Mouse (Mus musculus): ENCODE results near the gene Mfsd12. TPM values are rescaled to one million over a fixed set of nuclear protein-coding genes. Genes with fewer than 3 reads are reported as not detected.
A peak's percentile ranks its signal among the peaks of the same experiment; 100 is the strongest.

Gene Mfsd12
- total RNA-seq, 1 experiment from 2014 or later, result 15.2 TPM

DNA sequence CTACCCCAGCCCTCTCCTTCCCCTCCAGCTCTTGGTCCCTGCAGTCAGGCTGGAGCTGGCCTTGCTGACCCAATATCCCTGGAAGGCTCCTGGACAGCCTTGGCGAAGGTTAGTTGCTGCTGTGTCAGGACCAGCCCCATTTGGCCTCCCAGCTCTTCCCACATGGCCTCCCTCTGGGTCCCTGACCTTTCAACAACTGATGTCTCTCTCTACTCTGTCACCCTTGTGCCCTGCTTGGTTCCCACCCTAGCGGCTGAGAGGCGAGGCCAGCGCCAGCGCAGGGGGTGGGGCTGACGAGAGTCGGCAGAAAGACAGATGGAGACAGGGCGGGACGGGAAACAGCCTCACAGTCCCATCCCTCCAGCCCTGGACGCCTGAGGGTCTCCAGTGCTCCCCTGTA lies 28.9 kb upstream of the Mfsd12 start, which contains the start of gene Tbxa2r:
Gene Tbxa2r (plus strand): TSS at position 346 of the 400 bp plus-strand sequence.
- peak; percentile 94 for DNase-seq

- peak; percentile 62 for DNase-seq
Observed at GRCm38 (mm10) chr10:81329194-81329975, 27.9 kb upstream of the Mfsd12 start.

- no peak for DNase-seq
Observed at GRCm38 (mm10) chr10:81330007-81330406, 27.3 kb upstream of the Mfsd12 start.

DNA sequence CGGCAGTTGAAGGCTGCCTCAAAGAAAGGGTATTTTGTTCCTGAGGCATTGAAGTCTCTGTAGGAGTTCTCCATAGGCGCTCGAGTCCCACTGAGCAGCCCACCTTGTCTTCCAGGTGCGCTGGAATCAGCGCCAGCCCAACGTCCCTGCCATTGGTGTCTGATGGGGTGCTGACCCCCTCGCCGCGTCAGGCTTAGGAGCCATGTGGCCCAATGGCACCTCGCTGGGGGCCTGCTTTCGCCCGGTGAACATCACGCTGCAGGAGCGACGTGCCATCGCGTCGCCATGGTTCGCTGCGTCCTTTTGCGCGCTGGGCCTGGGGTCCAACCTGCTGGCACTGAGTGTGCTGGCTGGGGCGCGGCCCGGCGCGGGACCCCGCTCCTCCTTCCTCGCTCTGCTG lies 25.0 kb upstream of the Mfsd12 start:
- no peak for DNase-seq

DNA sequence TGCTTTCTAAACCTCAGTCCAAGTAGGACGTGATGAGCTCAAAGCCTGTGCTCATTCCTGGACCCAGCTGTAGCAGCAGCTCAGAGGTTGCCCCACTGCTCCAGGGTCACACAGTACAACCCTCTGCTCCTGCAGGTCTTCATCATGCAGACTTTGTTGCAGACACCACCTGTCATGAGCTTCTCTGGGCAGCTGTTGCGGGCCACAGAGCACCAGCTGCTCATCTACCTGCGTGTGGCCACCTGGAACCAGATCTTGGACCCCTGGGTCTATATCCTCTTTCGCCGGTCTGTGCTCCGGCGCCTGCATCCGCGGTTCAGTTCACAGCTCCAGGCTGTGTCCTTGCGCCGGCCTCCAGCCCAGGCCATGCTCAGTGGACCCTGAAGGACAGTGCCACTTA lies 23.0 kb upstream of the Mfsd12 start:
- DNase-seq, result no peak

DNA sequence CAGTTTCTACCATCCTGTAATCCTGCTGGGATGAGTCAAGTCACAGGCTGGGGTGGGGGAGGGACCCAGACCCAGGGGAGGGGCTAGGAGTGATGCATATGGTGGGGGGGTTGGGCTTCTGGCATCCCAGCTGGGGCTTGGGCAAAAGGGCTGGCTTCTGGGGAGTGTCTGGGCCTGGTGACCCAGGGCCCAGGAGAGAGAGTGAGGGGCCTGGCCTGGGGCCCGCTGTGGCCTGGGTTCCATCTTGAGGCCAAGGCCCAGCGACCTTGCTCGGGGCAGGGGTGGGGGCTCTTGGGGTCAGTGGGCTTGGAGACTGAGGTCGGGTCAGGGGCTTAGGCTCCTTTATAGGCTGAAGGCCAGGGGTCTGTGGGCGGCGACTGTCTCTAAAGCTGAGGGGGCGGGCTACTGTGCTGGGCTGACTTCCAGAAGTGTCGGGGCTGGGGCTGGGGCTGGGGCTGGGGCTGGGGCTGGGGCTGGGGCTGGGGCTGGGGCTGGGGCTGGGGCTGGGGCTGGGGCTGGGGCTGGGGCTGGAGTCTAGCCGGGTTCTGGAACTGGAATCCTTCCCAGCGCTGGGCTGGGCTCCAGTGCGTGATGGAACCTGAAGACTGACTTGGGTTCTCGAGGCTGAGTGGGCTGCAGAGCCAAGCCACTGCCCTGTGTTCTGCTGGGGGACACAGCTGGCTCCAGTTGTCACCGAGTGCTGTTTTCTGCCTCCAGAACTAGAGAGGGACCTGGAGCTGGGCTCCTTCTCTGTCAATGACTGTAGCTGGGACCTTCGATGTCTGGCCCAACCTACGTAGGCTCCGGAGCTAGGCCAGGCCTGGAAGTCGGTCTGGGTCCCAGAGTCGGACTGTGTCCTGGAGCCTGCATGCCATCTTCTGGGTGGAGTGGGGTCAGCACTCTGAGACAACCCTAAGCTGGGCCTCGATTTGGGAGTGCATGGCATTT lies 21.6 kb upstream of the Mfsd12 start:
- no peak for DNase-seq

GRCm38 (mm10) chr10:81336558-81336957 lies 20.7 kb upstream of the Mfsd12 start:
- no peak for DNase-seq

GRCm38 (mm10) chr10:81340551-81341332 lies 16.5 kb upstream of the Mfsd12 start:
- DNase-seq, result no peak

DNA sequence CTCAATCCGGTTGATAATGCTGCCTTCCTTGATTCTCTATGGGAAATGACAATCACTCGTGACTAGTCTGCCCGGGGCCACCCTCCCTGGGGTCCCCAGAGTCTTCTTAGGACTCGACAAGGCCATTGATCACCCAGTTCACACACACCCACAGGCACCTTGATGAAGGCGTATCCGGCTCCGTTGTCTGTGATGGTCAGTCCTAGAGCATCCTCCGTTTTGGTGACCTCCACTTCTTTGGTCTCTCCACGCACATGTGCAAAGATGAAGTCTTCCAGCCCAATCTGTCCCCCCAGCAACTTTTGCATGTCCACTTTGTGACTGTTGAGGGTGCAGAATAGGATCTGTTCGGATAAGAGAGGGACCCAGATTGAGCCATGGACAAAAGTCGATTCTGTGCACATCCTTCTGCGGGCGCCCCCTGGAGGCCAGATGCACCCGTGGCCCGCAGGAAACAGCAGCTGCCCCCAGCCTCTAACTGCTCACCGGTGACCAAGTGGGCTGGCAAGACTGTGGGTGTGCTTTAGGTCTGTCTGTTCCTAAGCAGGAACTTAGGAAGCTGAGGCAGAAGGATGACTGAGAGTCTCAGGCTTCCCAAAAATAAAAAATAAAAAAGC lies 15.8 kb upstream of the Mfsd12 start:
- peak; percentile 89 for DNase-seq

DNA sequence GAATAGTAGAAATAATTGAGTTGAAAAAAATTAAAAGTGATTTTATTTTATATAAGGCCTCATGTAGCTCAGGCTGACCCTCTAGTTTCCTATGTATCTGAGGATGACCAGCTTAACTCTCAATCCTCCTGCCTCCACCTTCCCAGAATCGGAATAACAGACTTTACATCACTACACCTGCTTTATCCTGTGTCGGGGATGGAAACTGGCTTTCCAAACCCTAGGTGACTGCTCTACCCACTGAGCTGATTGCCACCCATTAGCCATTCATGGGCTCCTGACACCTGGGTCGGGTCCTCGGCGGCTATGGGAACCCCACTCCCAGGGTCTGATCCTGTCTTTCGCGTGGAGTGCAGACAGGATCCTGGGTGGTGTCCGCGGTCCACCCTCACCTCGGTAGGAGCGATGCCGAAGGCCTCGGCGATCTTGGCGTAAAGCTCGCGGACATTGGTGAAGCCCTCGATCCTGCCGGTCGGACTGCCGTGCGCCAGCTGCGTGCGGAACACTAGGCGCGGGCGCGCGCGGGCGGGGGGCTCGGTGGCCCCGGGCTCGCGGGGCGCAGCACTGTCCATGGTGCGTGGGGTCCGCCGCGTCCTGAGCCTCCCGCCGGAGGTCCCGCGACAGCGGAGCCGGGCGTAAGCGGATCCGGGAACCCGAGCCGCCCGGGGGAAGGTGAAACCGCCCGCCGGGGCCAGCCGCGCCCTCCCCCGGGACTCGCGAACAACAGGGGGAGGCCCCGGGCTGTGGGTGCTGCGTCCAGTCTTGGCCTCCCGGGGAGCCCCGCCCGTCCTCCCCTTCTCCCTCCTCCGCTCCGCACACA lies 14.4 kb upstream of the Mfsd12 start, which contains the start of gene Gipc3:
Gene Gipc3 (minus strand): TSS at position 581 of the 820 bp plus-strand sequence.
- peak; percentile 67 for DNase-seq

GRCm38 (mm10) chr10:81344421-81345161 lies 12.7 kb upstream of the Mfsd12 start:
- DNase-seq, result peak; percentile 76

- DNase-seq, result no peak
Observed at GRCm38 (mm10) chr10:81345162-81345534, 12.1 kb upstream of the Mfsd12 start.

DNA sequence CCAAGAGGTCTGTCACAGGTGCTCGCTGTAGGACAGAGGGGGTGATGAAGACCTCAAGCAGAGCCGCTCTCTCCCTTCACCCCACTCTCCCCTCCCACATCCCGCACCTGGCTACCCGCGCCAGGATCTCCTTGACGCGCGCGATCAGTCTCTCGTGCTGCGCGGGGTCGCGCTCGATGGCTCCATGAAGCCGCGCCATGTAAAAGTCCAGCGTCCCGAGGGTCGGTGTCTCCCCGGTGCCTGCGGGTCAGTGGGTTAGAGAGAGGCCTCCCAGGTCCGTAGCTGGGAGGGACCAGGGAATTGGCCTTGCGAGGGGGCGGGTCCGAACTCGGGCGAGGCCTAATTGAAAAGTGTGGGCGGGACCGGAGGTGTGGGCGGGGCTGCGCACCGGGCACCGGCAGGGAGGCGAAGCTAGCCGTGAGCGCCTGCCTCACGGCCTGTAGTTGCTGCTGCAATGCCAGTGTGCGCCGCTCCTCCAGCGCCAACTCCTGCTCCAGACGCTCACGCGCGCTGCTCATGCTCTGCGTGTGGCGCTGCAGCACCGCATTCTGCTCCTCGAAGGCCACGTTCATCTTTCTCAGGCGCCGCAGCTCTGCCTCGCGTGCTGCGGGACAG lies 10.7 kb upstream of the Mfsd12 start:
- DNase-seq, result peak; percentile 92

DNA sequence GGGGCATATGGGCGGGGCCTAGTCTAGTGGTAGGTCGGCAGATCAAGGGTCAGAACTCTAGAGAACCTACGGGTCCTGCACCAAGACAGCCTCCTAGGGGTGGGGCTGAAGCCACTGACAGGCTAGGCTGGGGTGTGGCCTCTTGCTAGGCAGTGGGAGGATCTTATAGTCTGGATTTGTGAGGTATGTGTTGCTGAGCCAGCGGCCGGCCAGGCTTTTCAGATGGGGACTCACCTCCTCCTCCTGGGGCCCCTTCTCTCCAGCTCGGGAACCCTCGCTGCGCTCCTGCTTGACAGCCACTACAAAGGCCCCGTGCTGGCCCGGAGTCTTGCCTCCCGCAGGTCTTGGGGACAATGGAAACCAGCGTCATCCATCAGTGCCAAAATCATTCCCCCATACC lies 8.1 kb upstream of the Mfsd12 start:
- DNase-seq, result peak; percentile 70

GRCm38 (mm10) chr10:81349961-81350350 lies 7.3 kb upstream of the Mfsd12 start:
- no peak for DNase-seq

DNA sequence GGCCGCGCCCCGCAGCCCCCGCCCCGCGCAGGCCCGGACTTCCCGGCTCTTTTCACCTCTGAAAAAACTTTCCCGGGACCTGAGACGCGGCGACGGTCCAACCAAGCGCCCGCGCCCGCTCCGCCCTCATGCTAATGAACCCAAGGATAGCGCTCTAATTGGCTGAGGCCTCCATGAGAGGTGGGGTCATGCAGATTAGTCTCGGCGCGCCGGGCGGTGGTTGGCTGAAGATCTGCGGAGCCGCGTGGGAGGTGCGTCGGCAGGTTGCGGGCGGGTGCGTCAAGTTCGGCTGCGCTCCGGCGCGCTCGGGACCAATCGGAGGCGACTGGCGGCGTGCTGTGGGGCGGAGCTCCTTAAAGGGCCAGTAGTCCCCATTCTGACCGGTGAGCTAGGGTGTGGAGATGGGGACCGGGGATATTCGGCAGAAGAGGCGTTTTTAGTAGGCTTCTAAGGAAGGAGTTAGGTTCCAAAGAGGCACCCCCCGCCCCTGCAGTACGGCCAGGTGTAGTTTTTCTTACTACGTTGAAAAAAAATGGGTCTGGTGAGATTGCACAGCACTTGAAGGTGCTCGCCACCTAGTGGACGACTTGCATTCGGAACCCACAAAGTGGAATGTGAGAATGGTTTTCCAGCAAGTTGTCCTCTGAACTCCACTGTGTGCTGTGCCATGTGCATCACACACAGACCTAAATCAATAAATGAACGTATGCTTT lies 6.8 kb upstream of the Mfsd12 start, which contains the start of gene Hmg20b:
Gene Hmg20b (minus strand): TSS at position 130 of the 713 bp plus-strand sequence.
- DNase-seq, result peak; percentile 99

- DNase-seq, result no peak
Observed at GRCm38 (mm10) chr10:81351678-81352291, 5.5 kb upstream of the Mfsd12 start.

DNA sequence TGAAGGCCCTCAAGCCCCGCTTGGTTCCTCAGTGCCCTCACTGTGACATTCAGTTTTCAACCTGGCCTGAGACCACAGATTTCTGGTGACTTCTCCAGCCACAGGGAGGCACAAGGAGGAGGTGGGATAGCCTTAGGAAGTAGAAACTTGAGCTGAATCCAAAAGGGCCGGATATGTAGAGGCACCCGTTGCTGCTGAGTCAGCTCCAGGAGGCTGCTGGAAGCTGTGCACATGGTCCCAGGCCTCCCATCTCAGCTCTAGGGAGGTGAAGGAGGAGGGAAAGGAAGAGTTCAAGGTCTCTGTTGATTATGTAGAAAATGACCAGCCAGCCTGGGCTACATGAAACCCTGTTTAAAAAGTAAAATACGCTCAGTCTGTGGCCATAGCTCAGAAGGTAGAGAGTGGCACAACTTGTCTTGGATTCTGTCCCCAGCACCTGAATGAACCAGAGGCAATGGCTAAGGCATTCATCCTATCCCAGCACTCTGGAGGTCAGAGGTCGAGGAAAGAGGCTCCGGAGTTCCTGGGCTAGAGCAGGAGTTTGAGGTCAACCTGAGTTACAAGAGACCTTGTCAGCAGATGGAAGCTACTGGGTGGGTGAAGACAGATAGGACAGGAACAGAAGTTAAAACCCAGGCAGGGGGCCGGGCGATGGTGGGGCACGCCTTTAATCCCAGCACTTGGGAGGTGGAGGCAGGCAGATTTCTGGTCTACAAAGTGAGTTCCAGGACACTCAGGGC lies 2.4 kb upstream of the Mfsd12 start:
- DNase-seq, result no peak

Measured in adrenal gland, postnatal 14 days (tissue).